Mouse (Mus musculus): ENCODE measurements at regions not wholly inside any gene's neighbourhood (a gene's known extent, or its start where the extent isn't known, plus 50 kb on each side); places are given as distances from the start of the nearest gene placed in this dataset.
"Not testable (repeated sequence)": the region's sequence is repeated elsewhere in the genome, so short reads cannot be mapped to it uniquely, and the experiment has no call there.

DNA sequence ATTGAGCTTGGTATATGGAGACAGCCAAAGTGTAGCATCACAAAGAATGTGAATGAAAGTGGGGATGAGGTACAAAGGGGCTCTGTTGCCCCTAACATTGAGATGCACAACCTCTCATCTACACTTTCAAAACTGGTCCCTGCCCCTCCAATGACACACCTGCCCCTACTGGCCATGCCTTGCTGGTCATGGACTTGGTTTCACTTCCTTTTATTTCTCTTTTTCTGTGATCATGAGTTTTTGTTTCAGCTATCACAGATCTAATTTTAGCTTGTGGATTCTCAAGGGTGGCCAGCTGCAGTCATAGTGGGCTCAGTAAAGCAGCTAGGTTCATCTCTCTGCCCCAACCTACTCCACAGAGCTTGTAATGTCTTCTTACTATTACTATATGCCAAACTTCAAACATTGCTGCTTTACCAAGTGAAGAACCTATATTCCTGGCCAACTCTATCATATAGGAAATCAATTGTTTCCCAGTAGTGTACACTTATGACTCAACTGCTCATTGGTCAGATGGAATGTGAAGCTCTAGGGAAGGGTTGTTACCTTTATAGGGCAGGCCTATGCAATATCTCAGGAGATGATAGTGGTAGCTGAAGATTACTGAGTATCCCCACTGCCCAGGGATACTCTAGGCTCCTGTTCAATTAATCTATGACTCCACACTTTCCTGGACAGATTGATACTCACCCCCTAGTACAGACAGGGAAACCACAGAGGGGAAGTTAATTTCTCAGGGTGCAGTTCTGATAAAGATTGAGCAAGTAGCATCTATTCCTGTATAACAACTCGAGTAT is 134.5 kb downstream of the Olfr164 start:
- Histone ChIP-seq H3K4me1 (ENCODE audit: control insufficient read depth, insufficient read depth, insufficient read length, low read length) (no peaks in the 10 kb centered on the region), H3K36me3 (ENCODE audit: control insufficient read depth, insufficient read depth, low read length) (no peaks in the 10 kb centered on the region), H3K27ac (ENCODE audit: insufficient read depth, low read depth, low read length) (peak overlapping the region; percentile 65), H3K27me3 (ENCODE audit: control insufficient read depth, insufficient read depth, low read length) (no peaks in the 10 kb centered on the region), H3K4me3 (ENCODE audit: low read depth, low read length) (no peak overlapping the region)
- TF ChIP-seq POLR2A (IDR thresholded peaks at IDR 0.05; ENCODE audit: low read depth, low read length) (no peak), CTCF (IDR thresholded peaks at IDR 0.05; ENCODE audit: extremely low read depth, insufficient read length, insufficient replicate concordance, low read depth, low read length) (no peak)
- WGBS = 6% methylated on average over 1 of the region's 1 CpGs

DNA sequence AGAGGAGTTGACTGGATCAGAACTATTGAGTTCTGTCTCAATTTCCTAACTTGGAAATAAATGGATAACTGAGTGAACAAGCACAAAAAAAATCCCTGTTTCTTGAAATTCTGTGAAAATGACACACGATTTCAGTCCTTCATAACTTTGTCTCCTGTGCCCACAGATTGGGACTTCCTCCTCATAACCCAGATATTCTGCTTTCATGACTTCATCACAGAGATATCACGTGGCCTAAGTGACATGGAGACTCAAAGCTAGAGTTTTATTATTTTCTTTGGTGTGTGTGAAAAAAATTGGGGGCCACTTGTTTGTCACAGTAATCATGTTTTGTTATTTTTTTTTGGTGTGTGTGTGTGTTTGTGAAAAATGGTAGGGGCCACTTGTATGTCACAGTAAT is 160.8 kb downstream of the Olfr164 start:
- WGBS = 52% methylated on average over 2 of the region's 2 CpGs
- Histone ChIP-seq H3K27ac (ENCODE audit: insufficient read depth, low read depth, low read length) (peak overlapping the region; percentile 29; the same call in 1 of the 2 replicates), H3K27me3 (ENCODE audit: control insufficient read depth, insufficient read depth, low read length) (no peaks in the 10 kb centered on the region)

GRCm38 (mm10) chr16:19152465-19152864 is 161.4 kb downstream of the Olfr164 start:
- WGBS = 61% methylated on average over 1 of the region's 1 CpGs
- H3K4me3 ChIP-seq (ENCODE audit: low read depth, low read length); H3K27ac ChIP-seq (ENCODE audit: insufficient read depth, low read depth, low read length); H3K36me3 ChIP-seq (ENCODE audit: control insufficient read depth, insufficient read depth, low read length); H3K27me3 ChIP-seq (ENCODE audit: control insufficient read depth, insufficient read depth, low read length); H3K4me1 ChIP-seq (ENCODE audit: control insufficient read depth, insufficient read depth, insufficient read length, low read length): not testable (repeated sequence)

More for the DNA sequence above, 160.8 kb downstream of the Olfr164 start:
- Histone ChIP-seq H3K4me3 (ENCODE audit: low read depth, low read length) (no peak overlapping the region), H3K4me1 (ENCODE audit: control insufficient read depth, insufficient read depth, insufficient read length, low read length) (no peaks in the 10 kb centered on the region), H3K36me3 (ENCODE audit: control insufficient read depth, insufficient read depth, low read length) (no peaks in the 10 kb centered on the region)
- TF ChIP-seq CTCF (IDR thresholded peaks at IDR 0.05; ENCODE audit: extremely low read depth, insufficient read length, insufficient replicate concordance, low read depth, low read length) (no peak), POLR2A (IDR thresholded peaks at IDR 0.05; ENCODE audit: low read depth, low read length) (no peak)

DNA sequence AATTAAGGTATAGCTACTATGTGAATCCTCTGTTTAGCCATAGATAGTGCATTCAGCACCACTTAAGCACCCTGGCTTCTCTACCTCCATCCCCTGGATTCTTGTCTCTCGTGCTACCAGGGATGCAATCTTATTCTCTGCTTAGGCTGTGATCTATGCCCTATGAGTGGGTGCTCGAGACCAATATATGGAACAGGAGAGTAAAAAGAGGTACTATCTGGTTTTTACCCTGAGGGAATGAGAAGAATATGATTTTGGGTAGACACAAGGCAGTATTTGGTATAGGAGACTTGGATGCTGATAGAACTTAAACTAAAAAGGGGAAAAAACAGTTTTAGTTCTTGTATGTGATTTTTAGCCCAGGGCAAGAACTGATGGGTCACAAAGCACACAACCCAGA is 162.8 kb downstream of the Olfr164 start:
- Histone ChIP-seq H3K36me3 (ENCODE audit: control insufficient read depth, insufficient read depth, low read length) (no peaks in the 10 kb centered on the region), H3K27ac (ENCODE audit: insufficient read depth, low read depth, low read length) (no peak overlapping the region), H3K4me3 (ENCODE audit: low read depth, low read length) (no peak overlapping the region), H3K4me1 (ENCODE audit: control insufficient read depth, insufficient read depth, insufficient read length, low read length) (no peaks in the 10 kb centered on the region), H3K27me3 (ENCODE audit: control insufficient read depth, insufficient read depth, low read length) (no peaks in the 10 kb centered on the region)
- 62% methylated on average over 2 of the region's 2 CpGs for WGBS
- TF ChIP-seq POLR2A (IDR thresholded peaks at IDR 0.05; ENCODE audit: low read depth, low read length) = no peak
- no peak for TF ChIP-seq CTCF (IDR thresholded peaks at IDR 0.05; ENCODE audit: extremely low read depth, insufficient read length, insufficient replicate concordance, low read depth, low read length)

GRCm38 (mm10) chr16:19150582-19150981 is 163.3 kb downstream of the Olfr164 start:
- H3K27me3 ChIP-seq (ENCODE audit: control insufficient read depth, insufficient read depth, low read length) = no peaks in the 10 kb centered on the region
- H3K36me3 ChIP-seq (ENCODE audit: control insufficient read depth, insufficient read depth, low read length) = no peaks in the 10 kb centered on the region
- TF ChIP-seq POLR2A (IDR thresholded peaks at IDR 0.05; ENCODE audit: low read depth, low read length) = no peak
- no peak for TF ChIP-seq CTCF (IDR thresholded peaks at IDR 0.05; ENCODE audit: extremely low read depth, insufficient read length, insufficient replicate concordance, low read depth, low read length)
- 78% methylated on average over 2 of the region's 2 CpGs for WGBS
- H3K4me3 ChIP-seq (ENCODE audit: low read depth, low read length) = no peak overlapping the region
- H3K27ac ChIP-seq (ENCODE audit: insufficient read depth, low read depth, low read length) = no peak overlapping the region
- H3K4me1 ChIP-seq (ENCODE audit: control insufficient read depth, insufficient read depth, insufficient read length, low read length) = no peaks in the 10 kb centered on the region

GRCm38 (mm10) chr16:19146290-19146983 is 167.4 kb downstream of the Olfr164 start:
- Histone ChIP-seq H3K27ac (ENCODE audit: insufficient read depth, low read depth, low read length) (no peak overlapping the region), H3K27me3 (ENCODE audit: control insufficient read depth, insufficient read depth, low read length) (no peaks in the 10 kb centered on the region), H3K36me3 (ENCODE audit: control insufficient read depth, insufficient read depth, low read length) (no peaks in the 10 kb centered on the region), H3K4me3 (ENCODE audit: low read depth, low read length) (no peak overlapping the region), H3K4me1 (ENCODE audit: control insufficient read depth, insufficient read depth, insufficient read length, low read length) (no peaks in the 10 kb centered on the region)
- 68% methylated on average over 2 of the region's 2 CpGs for WGBS
- TF ChIP-seq CTCF (IDR thresholded peaks at IDR 0.05; ENCODE audit: extremely low read depth, insufficient read length, insufficient replicate concordance, low read depth, low read length) = no peak
- TF ChIP-seq POLR2A (IDR thresholded peaks at IDR 0.05; ENCODE audit: low read depth, low read length) = no peak

Data from small intestine, adult 2 months (tissue).